Mouse (Mus musculus) small intestine, adult 2 months (tissue): ENCODE data around the gene Rufy2.

ENCODE experiments used
- CTCF ChIP-seq: fragments of 200-500 bp; IDR thresholded peaks from 2 replicates; pipeline ENCODE4 v1.5.1; 2012; ENCODE audit warnings: low read depth, mild to moderate bottlenecking, control low read depth, inconsistent platforms, low read length, moderate library complexity, mixed read lengths; ENCODE audit not compliant: insufficient replicate concordance, insufficient read length; ENCODE audit errors: extremely low read depth
- POLR2A ChIP-seq: fragments of 200-500 bp; IDR thresholded peaks from 2 replicates; pipeline ENCODE4 v1.6.1; 2012; ENCODE audit warnings: low read depth, mild to moderate bottlenecking, control low read depth, inconsistent platforms, low read length, moderate library complexity

GRCm38 (mm10) chr10:62963956-62964355 is 16.1 kb upstream of the Rufy2 start:
- TF ChIP-seq POLR2A = no peak
- no peak for TF ChIP-seq CTCF
